Mouse (Mus musculus) heart, embryonic 11.5 days (tissue): ENCODE results near the gene Rsph10b. TPM values are rescaled to one million over a fixed set of nuclear protein-coding genes. Genes with fewer than 3 reads are reported as not detected.
"Not testable (repeated sequence)": the region's sequence is repeated elsewhere in the genome, so short reads cannot be mapped to it uniquely, and the experiment has no call there.

Experiments
- ATAC-seq: fragments of 200-750 bp; cut with Nextera tagmentation; replicated peaks from 2 replicates; pipeline ENCODE4 v1.8.0; 2017; ENCODE audit warnings: moderate library complexity; ENCODE audit not compliant: insufficient number of reproducible peaks, low FRiP score, low TSS enrichment
- H3K27ac ChIP-seq: fragments of 300-500 bp; sonication (generic); 2 replicates; pipeline ENCODE4 v1.5.1; 2014; ENCODE audit warnings: mild to moderate bottlenecking, low read depth, low read length
- H3K27me3 ChIP-seq: fragments of 300-500 bp; sonication (generic); 2 replicates; pipeline ENCODE4 v1.6.1; 2014; ENCODE audit warnings: mild to moderate bottlenecking, low read length, mixed read lengths; ENCODE audit not compliant: control insufficient read depth, insufficient read depth
- H3K36me3 ChIP-seq: fragments of 300-500 bp; sonication (generic); 2 replicates; pipeline ENCODE4 v1.6.1; 2014; ENCODE audit warnings: mild to moderate bottlenecking, low read length, moderate library complexity, mixed read lengths; ENCODE audit not compliant: control insufficient read depth, insufficient read depth
- H3K4me1 ChIP-seq: fragments of 300-500 bp; sonication (generic); 2 replicates; pipeline ENCODE4 v1.6.1; 2014; ENCODE audit warnings: low read length; ENCODE audit not compliant: control insufficient read depth, insufficient read depth
- H3K4me2 ChIP-seq: fragments of 300-500 bp; sonication (generic); 2 replicates; pipeline ENCODE4 v1.6.1; 2014; ENCODE audit warnings: mild to moderate bottlenecking, moderate library complexity
- H3K4me3 ChIP-seq: fragments of 300-500 bp; sonication (generic); 2 replicates; pipeline ENCODE4 v1.5.1; 2014; ENCODE audit warnings: low read depth, low read length
- H3K9ac ChIP-seq: fragments of 300-500 bp; sonication (generic); 2 replicates; pipeline ENCODE4 v1.6.1; 2014; ENCODE audit warnings: mild to moderate bottlenecking, low read depth, low read length, moderate library complexity
- H3K9me3 ChIP-seq: fragments of 300-500 bp; sonication (generic); replicated peaks from 2 replicates; pipeline ENCODE4 v1.6.1; 2016; ENCODE audit warnings: low read length; ENCODE audit not compliant: control insufficient read depth
- WGBS: fragments of 180-500 bp; shearing (Covaris S2); extraction: QIAGEN DNeasy Blood & Tissue Kit; methylation state at CpG from one replicate; pipeline ENCODE4 v1.1.7; 2014; ENCODE audit not compliant: insufficient replicate concordance; 5-methylcytosine and 5-hydroxymethylcytosine counted together
- polyA plus RNA-seq: library from polyadenylated mRNA; unstranded; fragments of >200 nt; fragmentation: Nextera tagmentation; extraction: Ambion mirVana; gene quantifications from 2 replicates; pipeline ENCODE4 v1.2.1, GENCODE M21; 2014

Rsph10b gene
- polyA plus RNA-seq, 1 experiment from 2014 or later: 0.43 TPM

DNA sequence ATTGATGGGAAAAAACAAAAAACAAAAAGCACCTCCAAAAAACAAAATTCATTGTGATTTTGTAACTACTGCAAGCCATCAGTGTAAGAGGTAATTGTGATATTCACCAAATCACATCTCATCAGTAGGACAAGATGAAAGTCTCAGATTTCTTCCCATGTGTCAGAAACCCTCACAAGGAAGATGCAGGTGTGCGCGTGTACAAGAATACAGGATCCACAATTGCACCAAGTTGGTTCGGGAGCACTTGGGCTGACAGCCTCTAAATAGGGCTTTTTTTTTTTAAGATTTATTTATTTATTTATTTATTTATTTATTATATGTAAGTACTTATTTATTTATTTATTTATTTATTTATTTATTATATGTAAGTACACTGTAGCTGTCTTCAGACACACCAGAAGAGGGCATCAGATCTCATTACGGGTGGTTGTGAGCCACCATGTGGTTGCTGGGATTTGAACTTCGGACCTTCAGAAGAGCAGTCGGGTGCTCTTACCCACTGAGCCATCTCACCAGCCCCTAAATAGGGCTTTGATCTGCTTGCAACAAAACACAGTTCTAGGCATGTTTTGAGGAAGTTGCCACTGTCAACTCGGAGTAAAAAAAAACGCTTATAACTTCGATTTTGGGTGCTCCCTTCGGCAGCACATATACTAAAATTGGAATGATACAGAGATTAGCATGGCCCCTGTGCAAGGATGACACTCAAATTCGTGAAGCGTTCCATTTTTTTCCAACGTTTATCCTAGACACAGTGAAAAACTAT is 80.7 kb downstream of the Rsph10b start:
- Histone ChIP-seq H3K4me2 (peak overlapping the region; percentile 43), H3K36me3 (peaks cover 16% of the 10 kb centered on the region), H3K4me3 (peak overlapping the region; percentile 84)
- H3K27me3 ChIP-seq, H3K4me1 ChIP-seq, H3K27ac ChIP-seq, ATAC-seq, H3K9me3 ChIP-seq, H3K9ac ChIP-seq: not testable (repeated sequence)
- 57% methylated on average over 12 of the region's 13 CpGs for whole genome bisulfite sequencing

DNA sequence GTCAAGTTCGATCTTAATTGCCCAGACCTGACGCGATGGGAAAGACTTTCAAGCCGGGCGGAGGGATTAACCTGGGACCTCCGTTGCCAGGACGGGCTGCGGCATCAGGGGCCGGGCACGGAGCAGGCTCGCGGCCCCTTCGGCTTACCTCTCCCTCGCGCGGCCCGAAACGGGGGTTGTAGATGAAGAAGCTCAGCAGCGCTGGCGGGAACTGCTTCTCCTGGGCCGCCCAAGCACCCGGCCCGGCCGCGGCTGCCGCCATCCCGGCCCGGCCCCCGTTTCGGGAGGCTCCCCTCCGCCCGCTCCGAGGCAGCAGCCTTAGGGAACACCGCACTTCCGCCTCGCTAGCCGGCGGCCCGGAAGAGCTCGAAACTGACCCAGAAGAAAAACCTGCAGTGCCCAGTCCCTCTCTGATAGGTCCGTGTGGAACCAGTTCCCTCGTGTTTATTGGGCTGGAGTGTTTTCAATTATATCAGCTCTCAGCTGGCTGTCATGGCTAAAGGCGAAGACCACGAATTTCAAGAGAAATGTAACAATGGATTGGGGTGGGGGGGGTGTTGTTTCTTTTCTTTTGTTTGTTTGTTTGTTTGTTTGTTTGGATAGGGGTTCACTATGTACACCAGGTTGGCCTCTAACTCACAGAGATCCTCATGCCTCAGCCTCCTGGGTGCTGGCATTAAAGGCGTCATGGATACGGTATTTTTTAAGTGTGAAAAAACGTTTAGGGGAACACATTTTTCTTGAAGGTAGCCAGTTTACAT is 81.9 kb downstream of the Rsph10b start, which contains the start of gene Ccz1:
TSS of gene Ccz1 (minus strand) at position 327 of the 761 bp plus-strand sequence.
- peak within 1 kb of the TSS; percentile 84 for H3K4me3 ChIP-seq
- H3K36me3 ChIP-seq: peaks cover 5% of the 10 kb centered on the region
- H3K4me1 ChIP-seq: 0 out of 2 replicates have a peak, but pooled peaks cover 3% of the 10 kb centered on the region
- ATAC-seq: peak; percentile 96
- WGBS: 3% methylated on average over 47 of the region's 47 CpGs
- H3K9ac ChIP-seq: peak within 1 kb of the TSS; percentile 87
- H3K9me3 ChIP-seq: no peaks in the 10 kb centered on the region
- peak within 1 kb of the TSS; percentile 43 for H3K4me2 ChIP-seq
- no peaks in the 10 kb centered on the region for H3K27me3 ChIP-seq
- peak within 1 kb of the TSS; percentile 57 for H3K27ac ChIP-seq

DNA sequence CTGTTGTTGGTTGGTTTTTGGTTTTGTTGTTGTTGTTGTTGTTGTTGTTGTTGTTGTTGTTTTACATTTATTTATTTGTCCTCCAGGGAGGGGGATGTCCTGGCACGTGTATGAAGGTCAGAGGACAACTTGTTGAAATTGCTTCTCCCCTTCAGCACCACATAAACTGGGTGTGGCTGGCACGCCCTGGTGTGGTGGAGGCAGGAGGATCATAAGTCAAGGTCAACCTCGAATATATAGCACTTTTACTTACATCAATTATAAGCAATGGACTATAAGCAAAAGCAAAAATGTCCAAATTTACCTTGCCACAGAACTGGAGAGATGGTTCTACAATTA is 82.4 kb downstream of the Rsph10b start:
- Histone ChIP-seq H3K27ac (no peak overlapping the region), H3K9ac (no peak overlapping the region), H3K4me1 (0 out of 2 replicates have a peak, but pooled peaks cover 3% of the 10 kb centered on the region), H3K4me2 (peak overlapping the region; percentile 43; the same call in 1 of the 2 replicates), H3K4me3 (peak overlapping the region; percentile 84; the same call in 1 of the 2 replicates), H3K27me3 (no peaks in the 10 kb centered on the region), H3K9me3 (no peaks in the 10 kb centered on the region), H3K36me3 (peaks cover 5% of the 10 kb centered on the region)
- 78% methylated on average over 3 of the region's 3 CpGs for WGBS
- no peak for ATAC-seq

DNA sequence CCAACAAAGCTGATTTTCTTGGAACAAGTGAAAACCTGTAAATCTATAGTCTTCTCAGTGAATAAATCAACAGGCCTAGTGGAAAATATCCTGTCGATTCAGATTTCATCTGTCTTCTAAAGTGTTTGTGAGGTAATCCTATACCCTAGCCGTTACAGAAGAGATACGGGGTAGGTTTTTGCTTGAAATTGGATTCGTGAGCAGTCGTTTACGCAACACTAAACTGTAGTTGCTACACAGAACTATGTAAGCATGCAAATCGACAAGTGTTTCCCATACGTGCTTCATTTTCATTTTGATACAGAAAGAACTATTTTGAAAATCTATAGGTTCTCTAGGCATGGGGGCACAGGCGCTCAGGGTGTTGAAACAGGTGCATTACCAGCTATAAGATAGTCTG is 83.0 kb downstream of the Rsph10b start:
- Histone ChIP-seq H3K4me1 (0 out of 2 replicates have a peak, but pooled peaks cover 3% of the 10 kb centered on the region), H3K27ac (no peak overlapping the region), H3K9ac (no peak overlapping the region), H3K9me3 (no peaks in the 10 kb centered on the region), H3K4me3 (no peak overlapping the region), H3K36me3 (peaks cover 1% of the 10 kb centered on the region), H3K27me3 (no peaks in the 10 kb centered on the region), H3K4me2 (no peak overlapping the region)
- WGBS: 87% methylated on average over 9 of the region's 9 CpGs
- no peak for ATAC-seq

DNA sequence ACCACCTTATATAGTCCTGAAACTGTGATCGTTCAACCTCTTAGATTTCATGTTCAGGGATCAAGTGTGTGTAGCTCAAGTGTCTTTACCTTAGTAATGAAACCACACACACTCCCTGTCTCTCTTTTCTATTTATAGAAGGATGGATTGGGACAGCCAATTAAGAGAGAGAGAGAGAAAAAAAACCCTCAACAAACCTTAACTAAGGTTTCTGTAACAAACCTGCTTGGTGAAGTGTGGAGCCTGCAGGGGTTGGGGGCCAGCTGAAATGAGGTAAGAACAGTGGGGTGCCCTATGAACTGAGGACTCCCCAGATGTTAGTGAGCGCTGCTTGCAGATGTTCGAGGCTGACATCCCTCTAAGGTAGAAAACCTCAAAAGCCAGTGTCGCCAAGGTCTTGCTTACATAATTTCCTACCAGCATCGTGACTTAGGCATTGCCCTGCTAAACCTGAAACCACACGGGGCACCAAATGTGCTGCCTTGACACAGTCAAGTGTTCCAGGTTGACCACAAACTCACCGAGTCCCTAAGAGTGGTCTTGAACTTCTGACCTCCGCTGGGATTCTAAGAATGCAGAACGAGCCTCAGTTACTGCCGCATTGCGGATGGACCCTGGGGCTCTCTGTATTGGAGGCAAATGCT is 93.9 kb downstream of the Rsph10b start, which contains the start of gene Ocm:
TSS of gene Ocm (minus strand) at position 51 of the 644 bp plus-strand sequence.
- Histone ChIP-seq H3K36me3 (no peaks in the 10 kb centered on the region), H3K4me3 (no peak within 1 kb of the TSS), H3K27ac (no peak within 1 kb of the TSS), H3K27me3 (no peaks in the 10 kb centered on the region), H3K9me3 (no peaks in the 10 kb centered on the region), H3K4me1 (no peaks in the 10 kb centered on the region), H3K4me2 (no peak within 1 kb of the TSS), H3K9ac (no peak within 1 kb of the TSS)
- WGBS: 59% methylated on average over 11 of the region's 11 CpGs
- no peak for ATAC-seq

DNA sequence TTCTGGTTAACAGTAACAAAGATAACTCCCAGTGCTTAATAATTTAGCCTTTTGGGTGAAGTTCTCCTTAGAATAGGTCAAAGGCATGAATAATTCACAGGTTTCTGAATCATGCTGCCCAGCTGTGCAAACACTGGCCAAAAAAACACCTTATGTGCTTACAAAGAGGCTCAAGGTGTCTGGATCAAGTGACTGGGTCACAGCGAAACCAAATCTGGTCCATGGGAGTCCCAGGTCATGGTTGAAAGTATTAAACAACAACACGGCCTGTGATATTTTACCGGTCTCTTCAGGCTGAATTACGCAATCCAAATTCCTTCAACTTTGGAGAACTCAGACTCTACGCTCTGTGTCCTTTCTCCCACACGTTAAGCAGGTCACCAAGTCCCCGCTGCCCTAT is 99.7 kb downstream of the Rsph10b start:
- Histone ChIP-seq H3K4me1 (no peaks in the 10 kb centered on the region), H3K9ac (no peak overlapping the region), H3K4me2 (no peak overlapping the region), H3K27ac (no peak overlapping the region), H3K4me3 (no peak overlapping the region), H3K27me3 (no peaks in the 10 kb centered on the region), H3K9me3 (peaks cover 3% of the 10 kb centered on the region; the same call in 1 of the 2 replicates), H3K36me3 (no peaks in the 10 kb centered on the region)
- no peak for ATAC-seq
- WGBS: 86% methylated on average over 7 of the region's 7 CpGs

DNA sequence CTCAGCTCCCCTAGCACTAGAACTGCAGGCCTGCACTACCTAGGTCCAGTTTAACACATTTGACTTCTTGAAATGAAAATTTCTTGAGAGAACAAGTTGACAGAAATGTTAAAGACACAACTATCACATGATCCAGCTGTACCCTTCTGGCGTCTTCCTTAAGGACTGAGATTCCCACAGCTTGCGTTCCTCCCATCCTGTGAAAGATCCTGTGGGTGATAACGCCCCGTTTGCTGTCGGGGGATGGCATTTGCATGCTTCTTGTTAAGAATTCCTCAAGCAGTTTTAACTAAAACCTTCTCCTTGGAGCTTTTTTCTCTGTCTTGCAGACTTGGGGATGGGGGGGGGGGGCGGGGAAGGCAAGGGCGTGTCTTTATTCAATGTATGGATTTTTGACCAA is 101.7 kb downstream of the Rsph10b start:
- Histone ChIP-seq H3K4me1 (no peaks in the 10 kb centered on the region), H3K36me3 (no peaks in the 10 kb centered on the region), H3K27me3 (no peaks in the 10 kb centered on the region), H3K27ac (no peak overlapping the region), H3K4me2 (no peak overlapping the region), H3K9ac (no peak overlapping the region), H3K9me3 (peaks cover 3% of the 10 kb centered on the region; the same call in 1 of the 2 replicates), H3K4me3 (no peak overlapping the region)
- ATAC-seq: no peak
- WGBS: 49% methylated on average over 7 of the region's 7 CpGs
